Mouse (Mus musculus) E14TG2a.4 (cell line): ENCODE measurements around the gene Sept9.

Source experiments
- CTCF ChIP-seq: conservative IDR thresholded peaks from 2 replicates; pipeline ENCODE4 v1.5.1; 2014; ENCODE audit warnings: low read length
- POU5F1 ChIP-seq: IDR thresholded peaks from 2 replicates; pipeline ENCODE4 v1.6.1; 2014; ENCODE audit warnings: low read length, borderline replicate concordance

GRCm38 (mm10) chr11:117408442-117409031, 209.1 kb downstream of the Sept9 start:
- no peak for TF ChIP-seq CTCF
- no peak for TF ChIP-seq POU5F1
